Mouse (Mus musculus) kidney, adult 2 months (tissue): ENCODE measurements at regions not wholly inside any gene's neighbourhood (a gene's known extent, or its start where the extent isn't known, plus 50 kb on each side); places are given as distances from the start of the nearest gene placed in this dataset.

Experiments
- CTCF ChIP-seq: fragments of 200-500 bp; conservative IDR thresholded peaks from 2 replicates; pipeline ENCODE4 v1.5.1; 2011; ENCODE audit warnings: low read depth, mild to moderate bottlenecking, control low read depth, low read length, moderate library complexity, mixed read lengths; ENCODE audit not compliant: insufficient read depth, insufficient read length
- POLR2A ChIP-seq: fragments of 200-500 bp; IDR thresholded peaks from one replicate; pipeline ENCODE4 v1.6.1; 2011; ENCODE audit warnings: low read depth, low read length, control low read depth

- TF ChIP-seq CTCF (no peak), POLR2A (no peak)
Measured at GRCm38 (mm10) chr9:74621957-74622356, 239.8 kb upstream of the Onecut1 start.
